Mouse (Mus musculus) mature B cell (primary cell): ENCODE data around the gene Oit1.

Experiments used
- in situ Hi-C: fragments of 300-500 bp; cut with MboI; formaldehyde crosslinking; loops from 2 replicates; pipeline ENCODE4 v1.14.3; 2019

Oit1 gene

GRCm38 (mm10) chr14:8300281-8300680 is 78.3 kb downstream of the Oit1 start:
- in situ Hi-C loops = no loop called here
